Mouse (Mus musculus): ENCODE measurements around the gene Vmn1r9. TPM values are rescaled to one million over a fixed set of nuclear protein-coding genes. Genes with fewer than 3 reads are reported as not detected.
"Not testable (repeated sequence)": the region's sequence is repeated elsewhere in the genome, so short reads cannot be mapped to it uniquely, and the experiment has no call there.

Vmn1r9 gene
- not detected in 2 replicates for polyA plus RNA-seq (2012; rRNA removed)

GRCm38 (mm10) chr6:57066487-57066886 is at the start of gene Vmn1r9:
Vmn1r9 (plus strand) TSS chr6:57066787.
- Histone ChIP-seq H3K4me3 (ENCODE audit: insufficient read depth, low read length) (no peak within 1 kb of the TSS), H3K27ac (ENCODE audit: insufficient read depth, low read length) (no peak within 1 kb of the TSS), H3K4me1 (ENCODE audit: control insufficient read depth, insufficient read depth, low read length) (no peaks in the 10 kb centered on the region)
- TF ChIP-seq CTCF (IDR thresholded peaks at IDR 0.05; ENCODE audit: extremely low read depth, insufficient read depth, low read length): no peak
- TF ChIP-seq POLR2A (IDR thresholded peaks at IDR 0.05; ENCODE audit: extremely low read depth, insufficient read depth, low read length): no peak

GRCm38 (mm10) chr6:57025224-57025623 is 41.4 kb upstream of the Vmn1r9 start, which contains the start of gene Vmn1r7:
Vmn1r7 (minus strand) TSS chr6:57025324.
- not testable (repeated sequence) for H3K4me3 ChIP-seq (ENCODE audit: insufficient read depth, low read length); H3K27ac ChIP-seq (ENCODE audit: insufficient read depth, low read length); H3K4me1 ChIP-seq (ENCODE audit: control insufficient read depth, insufficient read depth, low read length)

GRCm38 (mm10) chr6:57031984-57032383 is 34.6 kb upstream of the Vmn1r9 start, which contains the start of gene Vmn1r8:
Vmn1r8 (plus strand) TSS chr6:57032284.
- Histone ChIP-seq H3K4me1 (ENCODE audit: control insufficient read depth, insufficient read depth, low read length) (no peaks in the 10 kb centered on the region), H3K27ac (ENCODE audit: insufficient read depth, low read length) (no peak within 1 kb of the TSS), H3K4me3 (ENCODE audit: insufficient read depth, low read length) (no peak within 1 kb of the TSS)
- TF ChIP-seq CTCF (IDR thresholded peaks at IDR 0.05; ENCODE audit: extremely low read depth, insufficient read depth, low read length): no peak
- TF ChIP-seq POLR2A (IDR thresholded peaks at IDR 0.05; ENCODE audit: extremely low read depth, insufficient read depth, low read length): no peak

GRCm38 (mm10) chr6:57034674-57035073 is 31.9 kb upstream of the Vmn1r9 start:
- TF ChIP-seq POLR2A (IDR thresholded peaks at IDR 0.05; ENCODE audit: extremely low read depth, insufficient read depth, low read length) (no peak), CTCF (IDR thresholded peaks at IDR 0.05; ENCODE audit: extremely low read depth, insufficient read depth, low read length) (no peak)
- Histone ChIP-seq H3K27ac (ENCODE audit: insufficient read depth, low read length) (no peak overlapping the region), H3K4me3 (ENCODE audit: insufficient read depth, low read length) (no peak overlapping the region), H3K4me1 (ENCODE audit: control insufficient read depth, insufficient read depth, low read length) (no peaks in the 10 kb centered on the region)

GRCm38 (mm10) chr6:57063730-57064129 is 2.9 kb upstream of the Vmn1r9 start:
- no peak for TF ChIP-seq POLR2A (IDR thresholded peaks at IDR 0.05; ENCODE audit: extremely low read depth, insufficient read depth, low read length)
- TF ChIP-seq CTCF (IDR thresholded peaks at IDR 0.05; ENCODE audit: extremely low read depth, insufficient read depth, low read length): no peak
- Histone ChIP-seq H3K4me1 (ENCODE audit: control insufficient read depth, insufficient read depth, low read length) (no peaks in the 10 kb centered on the region), H3K27ac (ENCODE audit: insufficient read depth, low read length) (no peak overlapping the region), H3K4me3 (ENCODE audit: insufficient read depth, low read length) (no peak overlapping the region)

GRCm38 (mm10) chr6:57106358-57106757 is 39.8 kb downstream of the Vmn1r9 start:
- Histone ChIP-seq H3K4me1 (ENCODE audit: control insufficient read depth, insufficient read depth, low read length) (no peaks in the 10 kb centered on the region), H3K4me3 (ENCODE audit: insufficient read depth, low read length) (no peak overlapping the region), H3K27ac (ENCODE audit: insufficient read depth, low read length) (no peak overlapping the region)
- TF ChIP-seq POLR2A (IDR thresholded peaks at IDR 0.05; ENCODE audit: extremely low read depth, insufficient read depth, low read length): no peak
- no peak for TF ChIP-seq CTCF (IDR thresholded peaks at IDR 0.05; ENCODE audit: extremely low read depth, insufficient read depth, low read length)

- Histone ChIP-seq H3K4me1 (ENCODE audit: control insufficient read depth, insufficient read depth, low read length) (no peaks in the 10 kb centered on the region), H3K4me3 (ENCODE audit: insufficient read depth, low read length) (no peak within 1 kb of the TSS), H3K27ac (ENCODE audit: insufficient read depth, low read length) (no peak within 1 kb of the TSS)
- TF ChIP-seq POLR2A (IDR thresholded peaks at IDR 0.05; ENCODE audit: extremely low read depth, insufficient read depth, low read length) (no peak), CTCF (IDR thresholded peaks at IDR 0.05; ENCODE audit: extremely low read depth, insufficient read depth, low read length) (no peak)
Observed at GRCm38 (mm10) chr6:57109154-57109553, 42.6 kb downstream of the Vmn1r9 start, which contains the start of gene Vmn1r10. Vmn1r10 (plus strand) TSS chr6:57109454.

Other genes starting within 250 kb of the Vmn1r9 start
- 27.9 and 31.8 TPM in 2 replicates for gene Fkbp9, start 234.7 kb upstream of the Vmn1r9 start, polyA plus RNA-seq (2012; rRNA removed)
- 52.6 and 54.6 TPM in 2 replicates for gene Nt5c3, start 142.9 kb upstream of the Vmn1r9 start, polyA plus RNA-seq (2012; rRNA removed)
- 0.26 and 0.35 TPM in 2 replicates for gene Vmn1r4, start 142.8 kb upstream of the Vmn1r9 start, polyA plus RNA-seq (2012; rRNA removed)
- gene Vmn1r5, start 96.5 kb upstream of the Vmn1r9 start, polyA plus RNA-seq (2012; rRNA removed): not detected in 2 replicates
- gene Vmn1r6, start 69.5 kb upstream of the Vmn1r9 start, polyA plus RNA-seq (2012; rRNA removed): not detected in 2 replicates
- not detected in 2 replicates for gene Vmn1r7, start 41.5 kb upstream of the Vmn1r9 start, polyA plus RNA-seq (2012; rRNA removed)
- not detected in 2 replicates for gene Vmn1r8, start 34.5 kb upstream of the Vmn1r9 start, polyA plus RNA-seq (2012; rRNA removed)
- not detected in 2 replicates for gene Vmn1r10, start 42.7 kb downstream of the Vmn1r9 start, polyA plus RNA-seq (2012; rRNA removed)
- gene Vmn1r11, start 66.7 kb downstream of the Vmn1r9 start, polyA plus RNA-seq (2012; rRNA removed): not detected in 2 replicates
- gene Vmn1r12, start 90.1 kb downstream of the Vmn1r9 start, polyA plus RNA-seq (2012; rRNA removed): not detected in 2 replicates
- gene Vmn1r13, start 136.5 kb downstream of the Vmn1r9 start, polyA plus RNA-seq (2012; rRNA removed): not detected in 2 replicates
- gene Vmn1r14, start 164.9 kb downstream of the Vmn1r9 start, polyA plus RNA-seq (2012; rRNA removed): not detected in 2 replicates
- not detected in 2 replicates for gene Vmn1r15, start 191.2 kb downstream of the Vmn1r9 start, polyA plus RNA-seq (2012; rRNA removed)